Mouse (Mus musculus): ENCODE results near the gene Tff2. TPM values are rescaled to one million over a fixed set of nuclear protein-coding genes. Genes with fewer than 3 reads are reported as not detected.

The Tff2 gene
- polyA plus RNA-seq (2012; fragmentation: generic; extraction: Trizol) = not detected

GRCm38 (mm10) chr17:31144040-31145037 is at the start of gene Tff2:
Tff2 (minus strand) TSS chr17:31144282.

GRCm38 (mm10) chr17:31165127-31165526 is 21.0 kb upstream of the Tff2 start, which contains the start of gene Tff1:
Tff1 (minus strand) TSS chr17:31165277.

GRCm38 (mm10) chr17:31129452-31129851 is 14.6 kb downstream of the Tff2 start, which contains the start of gene Tff3:
Tff3 (minus strand) TSS chr17:31129646.

Other genes starting within 250 kb of the Tff2 start
- under 1 TPM in 1 of 2 experiments, not detected in 1; 0.01 TPM for gene Glp1r, start 242.5 kb downstream of the Tff2 start, polyA plus RNA-seq (2012; fragmentation: generic; extraction: Trizol)
- gene Umodl1, start 189.6 kb downstream of the Tff2 start, polyA plus RNA-seq (2012; fragmentation: generic; extraction: Trizol) = under 1 TPM in 1 of 2 experiments, not detected in 1; 0.06 TPM
- gene Abcg1, start 86.6 kb downstream of the Tff2 start, polyA plus RNA-seq (2012; fragmentation: generic; extraction: Trizol) = under 1 TPM; 0.04 to 0.11 TPM
- not detected for gene Tff3, start 14.6 kb downstream of the Tff2 start, polyA plus RNA-seq (2012; fragmentation: generic; extraction: Trizol)
- not detected for gene Tff1, start 21.0 kb upstream of the Tff2 start, polyA plus RNA-seq (2012; fragmentation: generic; extraction: Trizol)
- not detected for gene Tmprss3, start 54.7 kb upstream of the Tff2 start, polyA plus RNA-seq (2012; fragmentation: generic; extraction: Trizol)
- gene Ubash3a, start 63.6 kb upstream of the Tff2 start, polyA plus RNA-seq (2012; fragmentation: generic; extraction: Trizol) = under 1 TPM in 1 of 2 experiments, not detected in 1; 0.02 TPM
- 1 to 10 TPM; 2.2 to 5.0 TPM for gene Rsph1, start 133.1 kb upstream of the Tff2 start, polyA plus RNA-seq (2012; fragmentation: generic; extraction: Trizol)
- gene Slc37a1, start 142.5 kb upstream of the Tff2 start, polyA plus RNA-seq (2012; fragmentation: generic; extraction: Trizol) = under 1 TPM; 0.58 to 0.87 TPM
- 10 to 100 TPM in 1 of 2 experiments, not detected in 1; 13.0 TPM for gene Pde9a, start 241.9 kb upstream of the Tff2 start, polyA plus RNA-seq (2012; fragmentation: generic; extraction: Trizol)

All from C3H10T1/2 (cell line).